Mouse (Mus musculus) layer of hippocampus, postnatal 25 days (tissue): ENCODE results near the gene Ing3. TPM values are rescaled to one million over a fixed set of nuclear protein-coding genes. Genes with fewer than 3 reads are reported as not detected.

ENCODE experiments used
- DNase-seq, 2 experiments: peaks; one replicate each; pipeline ENCODE4 v3.0.0; 2022; ENCODE audit warnings: mixed read lengths in 2 of 2, low spot score in 1 of 2; ENCODE audit errors: extremely low spot score in 1 of 2
- total RNA-seq, 2 experiments: library from RNA; stranded (reverse); gene quantifications; 2 replicates each; pipeline ENCODE4 v1.2.3; 2021

Gene Ing3
- 10 to 100 TPM; 26.6 to 28.1 TPM for total RNA-seq

- DNase-seq = peak; percentile 84 to 86
Measured at GRCm38 (mm10) chr6:21949226-21949731, at the start of gene Ing3. Ing3 (plus strand) TSS chr6:21949571.

DNA sequence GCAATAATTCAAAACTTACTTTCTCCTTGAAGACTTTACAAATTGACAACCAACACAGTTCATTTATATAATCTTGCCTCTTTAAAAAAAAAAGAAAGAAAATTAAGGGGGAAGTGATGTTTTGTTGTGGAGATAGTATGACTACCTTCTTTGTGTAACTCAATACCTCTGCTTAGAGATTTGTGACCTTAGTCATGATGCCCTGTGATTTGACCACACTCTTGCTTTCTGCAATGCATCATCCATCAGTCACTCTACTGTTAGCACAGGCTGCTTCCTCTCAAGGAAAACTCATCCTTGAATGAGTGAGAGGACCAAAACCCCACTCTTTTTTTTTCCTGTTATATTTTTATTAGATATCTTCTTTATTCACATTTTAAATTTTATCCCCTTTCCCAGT, 39.7 kb upstream of the Ing3 start:
- DNase-seq = no peak

DNA sequence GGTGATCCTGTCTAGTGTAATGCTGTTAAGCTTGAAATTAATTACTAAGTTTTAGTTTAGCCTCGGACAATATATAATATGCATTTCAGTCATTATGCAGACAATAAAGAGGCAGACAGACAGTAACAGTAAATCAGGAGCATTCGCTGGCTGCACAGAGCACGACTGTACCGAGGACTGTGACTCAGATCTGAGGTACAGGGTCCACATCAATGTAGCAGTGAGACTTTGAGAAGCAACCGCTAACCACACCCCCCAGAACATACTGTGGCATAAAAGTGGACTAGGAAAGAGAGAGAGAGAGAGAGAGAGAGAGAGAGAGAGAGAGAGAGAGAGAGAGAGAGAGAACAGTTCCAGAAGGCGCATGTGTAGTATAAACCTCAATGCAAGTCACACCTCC, 38.6 kb upstream of the Ing3 start:
- no peak for DNase-seq

GRCm38 (mm10) chr6:21916591-21916990, 32.8 kb upstream of the Ing3 start:
- no peak for DNase-seq

- DNase-seq = no peak
Measured at GRCm38 (mm10) chr6:21924150-21924549, 25.2 kb upstream of the Ing3 start.

DNA sequence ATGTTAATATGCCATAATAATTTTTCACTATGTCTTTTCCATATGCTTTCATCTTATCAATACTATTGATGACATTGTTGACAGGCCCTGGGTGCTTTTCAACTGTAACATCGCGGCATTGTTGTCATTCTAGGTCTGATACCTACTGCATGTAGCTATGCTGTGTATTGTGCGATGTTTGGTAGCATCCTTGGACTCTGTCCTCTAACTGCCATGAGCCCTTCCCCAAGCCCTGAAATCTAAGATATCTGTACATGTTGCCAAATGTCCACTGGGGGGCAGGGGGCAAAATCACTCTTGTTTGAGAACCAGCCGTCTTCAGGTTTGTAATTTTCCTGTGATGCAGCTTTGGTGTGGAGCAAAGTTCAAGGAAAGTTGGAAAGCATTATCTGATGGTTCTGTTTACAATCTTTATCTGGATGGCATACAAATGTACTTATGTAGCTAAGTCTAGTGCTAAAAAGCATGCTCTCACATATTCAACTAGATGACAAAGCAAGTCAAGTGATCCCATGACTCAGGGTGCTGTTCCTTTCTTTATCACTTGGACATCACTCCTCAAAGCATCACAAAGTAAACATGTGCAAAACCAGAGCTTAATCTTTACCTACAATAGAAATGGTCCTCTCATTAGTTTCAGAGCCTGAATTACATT, 11.3 kb upstream of the Ing3 start:
- no peak for DNase-seq

GRCm38 (mm10) chr6:21949771-21950448, 539 bp downstream of the Ing3 start:
- DNase-seq = peak; percentile 90 to 94

DNA sequence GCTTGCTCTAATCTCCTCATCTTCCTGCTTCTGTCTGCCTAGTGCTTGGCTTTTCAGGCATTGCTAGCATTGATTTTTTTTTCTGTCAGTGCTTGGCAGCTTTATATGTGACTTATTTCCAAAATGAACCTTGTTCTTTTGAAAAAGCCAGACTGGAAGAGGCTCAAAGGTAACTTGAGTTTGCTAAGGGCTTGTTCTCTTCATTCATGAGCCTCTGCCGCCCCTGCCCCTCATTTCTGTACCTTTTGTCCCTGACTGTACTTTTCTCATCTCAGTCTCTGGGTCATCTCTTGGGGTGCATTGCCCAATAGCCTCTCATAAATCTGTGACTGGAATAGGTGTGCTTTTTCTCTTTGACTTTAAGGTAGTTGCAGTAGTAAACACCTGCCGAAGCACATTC, 1.3 kb downstream of the Ing3 start:
- no peak for DNase-seq

DNA sequence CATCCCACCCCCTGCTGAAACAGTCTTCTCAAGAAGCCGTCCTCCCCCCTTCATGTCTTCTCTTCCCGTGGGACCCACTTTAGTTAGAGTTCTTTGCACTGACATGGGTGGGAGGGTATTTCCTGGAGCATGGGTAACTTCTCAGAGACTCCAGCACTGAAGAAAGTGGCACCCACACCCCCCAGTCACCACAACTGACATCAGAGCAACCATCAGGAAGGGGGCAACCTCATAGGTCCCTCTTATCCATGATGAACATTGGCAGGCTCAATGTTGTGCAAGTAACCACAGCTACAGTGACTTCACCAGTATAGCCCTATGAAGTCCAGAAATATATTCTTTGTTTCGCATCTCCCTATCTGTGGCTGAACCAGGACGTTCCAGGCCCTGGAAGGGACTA, 6.1 kb downstream of the Ing3 start:
- no peak for DNase-seq

DNA sequence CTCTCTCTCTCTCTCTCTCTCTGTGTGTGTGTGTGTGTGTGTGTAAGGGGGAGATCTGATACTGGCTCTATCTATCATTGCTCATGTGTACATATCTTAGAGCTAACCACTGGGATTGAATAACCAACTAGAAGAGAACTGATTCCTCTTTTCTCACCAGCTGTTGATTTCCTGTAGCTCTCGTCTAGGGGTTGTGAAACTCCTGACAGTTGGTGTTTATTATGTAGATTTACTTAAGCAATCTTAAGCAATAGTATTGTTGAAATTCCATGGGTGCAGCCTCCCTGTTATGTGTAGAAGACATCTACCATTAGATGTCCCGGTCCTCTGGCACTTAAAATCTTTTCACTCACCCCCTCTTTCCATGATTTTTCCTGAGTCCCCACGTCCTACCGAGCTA, 9.6 kb downstream of the Ing3 start:
- no peak for DNase-seq

DNA sequence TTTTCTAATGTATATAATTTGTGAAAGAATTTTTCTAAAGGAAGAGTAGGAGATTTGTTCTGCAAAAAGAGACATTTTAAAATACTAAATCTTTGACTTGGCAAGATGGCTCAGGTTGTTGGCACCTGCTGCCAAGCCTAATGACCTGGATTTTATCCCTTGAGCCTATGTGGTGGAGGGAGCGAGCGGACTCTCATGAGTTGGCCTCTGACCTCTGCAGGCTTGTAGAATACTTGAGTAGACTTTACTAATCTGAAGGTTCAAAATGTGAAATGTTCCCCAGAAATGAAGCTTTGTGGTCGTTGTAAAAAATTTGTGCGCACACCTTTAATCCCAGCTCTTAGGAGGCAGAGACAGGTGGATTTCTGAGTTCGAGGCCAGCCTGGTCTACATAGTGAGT, 10.5 kb downstream of the Ing3 start:
- DNase-seq = no peak

- no peak for DNase-seq
Measured at GRCm38 (mm10) chr6:21977532-21977931, 28.2 kb downstream of the Ing3 start.

GRCm38 (mm10) chr6:21981114-21981513, 31.7 kb downstream of the Ing3 start:
- DNase-seq = no peak

DNA sequence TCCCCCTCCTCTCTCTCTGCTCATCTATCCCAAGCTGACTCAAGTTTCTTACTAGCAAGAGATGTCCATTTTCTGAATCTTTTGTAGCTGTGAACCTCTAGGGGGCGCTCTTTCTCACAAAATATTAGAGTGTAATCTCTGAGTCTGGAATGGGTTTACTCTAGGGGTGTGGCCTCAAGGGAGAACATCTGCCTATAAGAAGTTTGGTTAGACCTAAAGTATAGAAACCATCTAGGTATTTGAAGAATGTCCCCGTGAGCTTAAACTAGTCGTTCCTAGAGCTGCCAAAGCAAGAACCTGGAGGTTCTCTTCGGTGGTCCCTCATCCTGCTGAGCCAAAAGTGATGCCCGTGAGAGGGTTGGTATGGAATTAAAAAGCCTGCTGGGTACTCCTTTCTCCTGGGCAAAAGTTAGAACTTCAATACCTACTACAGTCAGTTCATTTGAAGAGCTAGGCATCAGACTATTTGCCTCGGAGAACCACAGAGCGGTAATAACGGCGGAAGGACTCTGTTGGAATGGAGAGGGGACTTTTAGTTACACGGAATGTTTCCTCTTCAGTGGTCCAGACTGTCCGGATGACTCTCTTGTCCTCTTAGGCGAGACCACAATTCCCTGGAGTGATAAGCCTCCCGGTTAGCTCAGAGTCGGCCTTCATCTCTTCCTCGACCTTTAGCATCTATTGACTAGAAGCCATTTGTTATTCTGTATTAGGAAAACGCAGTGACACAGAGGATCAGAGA, 35.8 kb downstream of the Ing3 start:
- DNase-seq = peak in 1 of 2 experiments; percentile 44

DNA sequence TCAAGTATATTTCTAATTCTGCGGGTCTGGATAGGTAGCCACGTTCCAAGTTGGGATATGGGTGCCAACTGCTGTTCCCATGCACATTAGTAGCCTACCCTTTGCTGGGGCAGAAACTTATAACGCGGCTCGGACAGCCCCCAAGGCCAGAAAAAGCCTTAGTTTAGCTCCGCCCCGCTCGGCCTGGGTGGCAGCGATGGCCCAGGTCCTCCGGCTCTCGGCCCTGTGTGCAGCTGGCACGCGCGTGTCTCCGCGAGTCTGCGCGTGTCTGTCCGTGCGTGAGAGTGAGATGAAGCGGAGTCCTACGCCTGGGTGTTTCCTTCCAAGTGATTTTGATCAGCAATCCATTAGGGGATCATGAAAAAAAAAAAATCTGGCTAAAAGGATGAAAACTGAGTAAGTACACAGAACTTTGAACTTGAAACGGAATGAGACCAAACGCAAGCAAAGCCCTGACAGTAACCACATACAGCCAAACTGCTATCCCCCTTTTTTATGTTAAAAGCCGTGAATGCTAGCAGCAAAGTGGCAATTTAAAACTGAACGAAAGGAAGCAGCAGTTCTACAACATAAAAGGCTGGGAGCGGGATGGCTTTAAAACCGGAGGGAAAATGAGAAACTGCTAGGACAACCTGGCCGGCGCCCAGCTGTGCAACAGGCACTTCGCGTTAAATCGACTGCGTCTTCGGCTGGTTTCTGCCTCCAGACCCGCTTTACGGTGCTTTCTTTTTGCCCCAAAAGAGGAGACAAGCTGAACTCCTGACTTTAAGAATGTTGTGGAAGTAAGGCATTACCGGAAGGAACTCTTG, 36.6 kb downstream of the Ing3 start, which contains the start of gene Cped1:
TSS of gene Cped1 (plus strand) at position 185 of the 809 bp plus-strand sequence.
- DNase-seq = no peak

DNA sequence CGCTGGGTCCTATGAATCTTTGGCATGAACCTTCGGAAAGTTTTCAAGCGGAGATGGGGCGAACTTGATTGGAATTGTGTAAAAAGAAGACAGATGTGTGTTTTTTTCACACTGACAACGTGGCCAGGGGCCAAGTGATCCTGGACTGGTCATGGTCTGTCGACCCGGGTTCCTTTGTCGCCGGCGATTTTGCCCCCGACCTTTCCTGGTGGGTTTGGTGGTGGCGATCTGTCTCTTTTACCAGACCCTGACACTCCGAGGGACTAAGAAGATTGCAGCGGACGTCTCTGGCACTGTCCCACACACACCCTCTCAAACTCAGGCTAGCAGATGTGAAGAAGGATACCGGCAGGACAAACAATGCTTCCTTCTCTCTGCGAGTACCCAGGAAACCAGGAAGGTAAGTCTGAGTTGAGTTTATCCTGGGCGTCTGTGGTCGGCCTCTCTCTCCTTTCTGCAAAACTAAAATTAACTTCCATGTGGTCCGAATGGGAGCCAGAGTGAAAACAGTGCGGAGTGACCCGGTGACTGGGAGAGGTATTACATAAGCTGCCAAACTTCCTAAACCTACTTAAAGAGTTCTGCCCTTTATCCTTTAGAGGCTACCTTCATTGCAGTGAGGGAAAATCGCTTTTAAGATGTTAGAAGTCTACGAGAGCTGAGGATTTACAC, 37.4 kb downstream of the Ing3 start:
- no peak for DNase-seq

DNA sequence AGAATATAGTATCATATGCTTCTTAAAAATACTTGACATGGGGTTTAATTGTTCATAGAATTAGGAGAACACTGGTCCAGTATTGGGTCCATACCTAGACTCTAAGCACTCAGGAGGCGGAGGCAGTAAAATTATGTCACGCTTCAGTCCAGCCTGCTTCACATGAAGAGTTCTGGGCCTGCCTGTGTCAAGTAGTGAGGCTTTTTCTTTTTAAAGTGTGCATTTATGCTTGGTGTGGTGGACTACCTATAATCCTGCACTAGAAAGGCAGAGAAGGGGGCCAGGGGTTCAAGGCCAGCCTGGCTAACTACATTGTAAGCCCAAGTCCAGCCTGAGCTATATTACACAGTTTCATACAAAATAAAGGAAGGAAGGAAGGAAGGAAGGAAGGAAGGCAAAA, 38.2 kb downstream of the Ing3 start:
- DNase-seq = no peak

- no peak for DNase-seq
Measured at GRCm38 (mm10) chr6:21988296-21988695, 38.9 kb downstream of the Ing3 start.

DNA sequence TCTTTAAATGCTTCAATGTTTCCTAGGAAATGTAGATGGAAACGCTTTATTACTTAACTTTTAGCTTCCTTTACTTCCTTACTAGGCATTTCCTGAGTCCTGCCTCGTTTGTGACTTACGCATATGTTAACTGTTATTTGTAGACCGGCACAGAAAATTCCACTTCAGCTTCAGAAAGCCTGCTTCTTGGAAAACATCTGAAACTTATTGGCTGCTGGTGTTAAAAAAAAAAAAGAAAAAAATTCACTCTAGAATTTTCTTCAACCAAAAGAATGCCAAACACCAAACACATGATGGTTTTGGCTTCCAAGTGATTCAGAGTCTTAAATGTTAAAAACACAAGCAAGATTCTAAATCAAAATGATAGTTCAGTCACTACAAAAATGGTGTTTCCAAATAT, 39.7 kb downstream of the Ing3 start:
- DNase-seq = no peak
